Mouse (Mus musculus) adrenal gland (tissue): ENCODE data around the gene Pld2.
"Not testable (repeated sequence)": the region's sequence is repeated elsewhere in the genome, so short reads cannot be mapped to it uniquely, and the experiment has no call there.

Source experiments
- intact Hi-C: fragments of 180-260 bp; cut with DNase I; formaldehyde crosslinking; loops from one replicate; pipeline ENCODE4 v1.15.1; 2025
- long read RNA-seq, 2 experiments: library from polyadenylated mRNA; unstranded; transcript quantifications; one replicate each; pipeline ENCODE4 v2.0.0; 2020; ENCODE audit warnings: borderline replicate concordance in 1 of 2; ENCODE audit not compliant: insufficient replicate concordance in 1 of 2

Pld2 gene
- long read RNA-seq, experiment 1, partial matches to known transcripts = 1 of 2 reads
- long read RNA-seq, experiment 1, other reads (novel, unspliced or antisense) = 0 of 2 reads
- long read RNA-seq, experiment 2, partial matches to known transcripts = 1 of 3 reads
- long read RNA-seq, experiment 2, other reads (novel, unspliced or antisense) = 2 of 3 reads

DNA sequence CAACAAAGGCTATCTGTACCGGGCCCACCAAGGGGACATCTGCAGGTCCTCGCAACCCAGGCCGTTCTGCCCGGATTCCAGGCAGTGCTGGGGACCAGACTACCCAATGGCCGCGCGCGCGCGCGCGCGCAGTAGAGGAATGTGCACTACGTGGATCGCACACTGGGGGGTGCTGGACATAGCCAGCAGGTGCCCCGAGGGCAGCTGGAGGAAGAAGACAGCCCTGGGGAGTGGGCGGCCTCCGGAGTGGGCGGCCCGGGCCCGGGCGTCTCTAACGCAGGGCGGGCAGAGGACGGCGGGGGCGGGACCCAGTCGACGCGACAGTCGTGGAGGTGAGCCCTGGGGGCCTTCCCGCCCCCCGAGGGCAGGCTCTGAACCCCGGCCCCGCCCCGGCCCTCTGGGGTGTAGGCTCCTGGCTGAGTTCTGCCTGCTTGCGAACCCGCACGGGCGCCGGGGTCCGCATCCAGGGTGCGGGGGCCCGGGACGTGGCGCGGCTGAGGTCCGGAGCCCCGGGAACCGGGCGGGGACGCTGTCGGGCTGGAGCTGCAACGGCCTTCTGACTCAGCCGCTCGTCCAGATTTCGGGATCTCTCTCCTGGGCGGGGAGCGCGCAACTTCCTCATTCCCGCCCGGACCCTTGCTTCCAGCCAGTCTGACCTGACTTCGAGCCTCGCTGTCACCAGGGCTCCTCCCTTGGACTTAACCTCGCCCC lies at the start of gene Pld2:
TSS of gene Pld2 (plus strand) at position 188 of the 711 bp plus-strand sequence.
- intact Hi-C loops = no loop called here

DNA sequence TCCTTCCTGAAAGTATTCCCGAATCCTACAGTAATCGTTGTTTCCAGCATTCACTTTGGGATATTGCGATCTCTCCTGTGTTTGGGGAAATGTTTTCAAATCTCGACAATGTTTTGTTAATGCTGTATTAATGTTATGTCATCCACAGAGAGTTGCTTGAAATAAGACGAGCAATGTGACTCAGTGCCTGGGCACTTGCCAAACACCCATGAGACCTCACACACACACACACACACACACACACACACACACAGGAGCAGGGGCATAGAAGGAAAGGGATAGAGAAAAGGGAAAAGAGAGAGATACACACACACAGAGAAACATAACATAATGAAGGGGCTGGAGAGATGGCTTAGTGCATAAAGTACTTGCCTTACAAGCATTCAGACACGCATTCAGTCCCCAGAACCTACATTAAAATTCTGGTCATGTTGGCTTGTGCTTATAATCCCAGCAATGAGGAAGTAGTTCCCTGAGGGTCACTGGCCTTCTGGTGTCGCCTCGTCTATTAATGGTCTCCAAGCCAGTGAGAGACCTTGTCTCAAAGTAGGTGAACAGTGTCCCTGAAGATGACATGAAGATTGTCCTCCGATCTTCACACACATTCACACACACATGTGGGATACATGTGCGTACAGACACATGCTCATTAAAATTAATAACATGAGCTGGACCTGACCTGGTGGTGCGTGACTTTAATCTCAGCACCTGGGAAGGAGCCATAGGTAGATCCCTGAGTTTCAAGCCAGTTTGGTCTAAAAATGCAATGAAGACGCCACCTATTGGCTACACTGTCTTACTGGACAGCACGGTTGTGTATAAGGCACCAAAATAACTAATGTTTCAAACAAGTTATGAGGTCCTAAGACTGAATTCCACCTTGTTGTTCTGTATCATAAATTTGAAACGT lies 40.0 kb upstream of the Pld2 start:
- intact Hi-C loops = no loop called here

DNA sequence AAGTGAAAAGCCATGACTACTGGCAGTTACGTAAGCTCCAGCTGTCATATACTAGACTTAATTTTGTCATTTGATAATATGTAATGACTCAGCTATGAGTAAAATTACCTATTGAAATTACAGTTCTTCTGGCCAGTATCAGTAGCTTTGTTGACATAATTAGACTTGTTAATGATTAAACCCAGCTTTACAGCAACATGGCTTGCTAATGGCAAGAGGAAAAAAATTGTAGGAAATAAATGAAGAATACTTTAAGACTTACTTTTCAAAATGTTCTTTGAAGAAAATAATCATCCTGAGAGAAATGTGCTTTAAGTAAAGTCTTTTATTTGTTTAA lies 39.4 kb upstream of the Pld2 start:
- intact Hi-C loops = no loop called here

DNA sequence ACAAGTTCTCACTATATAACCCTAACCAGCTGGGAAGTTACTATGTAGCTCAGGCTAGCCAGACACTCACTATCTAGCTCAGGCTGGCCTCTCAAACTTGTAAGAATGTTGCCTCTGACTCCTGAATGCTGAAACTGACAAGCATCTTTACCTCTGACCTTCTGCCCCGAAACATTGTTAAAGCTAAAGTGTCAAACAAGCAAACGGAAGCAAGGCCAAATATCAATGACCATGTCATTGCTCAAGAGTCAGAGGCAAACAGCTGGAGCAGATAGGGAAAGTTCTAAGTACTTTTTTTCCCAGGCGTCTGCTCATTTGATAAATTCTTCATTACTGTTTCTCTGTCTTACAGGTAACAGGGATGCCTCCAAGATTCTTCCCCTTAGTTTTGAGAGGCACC lies 37.8 kb upstream of the Pld2 start:
- intact Hi-C loops = loop anchor here (2.0 kb wide), 1 partner anchor 49 kb away; no protein-coding TSS in a partner anchor

DNA sequence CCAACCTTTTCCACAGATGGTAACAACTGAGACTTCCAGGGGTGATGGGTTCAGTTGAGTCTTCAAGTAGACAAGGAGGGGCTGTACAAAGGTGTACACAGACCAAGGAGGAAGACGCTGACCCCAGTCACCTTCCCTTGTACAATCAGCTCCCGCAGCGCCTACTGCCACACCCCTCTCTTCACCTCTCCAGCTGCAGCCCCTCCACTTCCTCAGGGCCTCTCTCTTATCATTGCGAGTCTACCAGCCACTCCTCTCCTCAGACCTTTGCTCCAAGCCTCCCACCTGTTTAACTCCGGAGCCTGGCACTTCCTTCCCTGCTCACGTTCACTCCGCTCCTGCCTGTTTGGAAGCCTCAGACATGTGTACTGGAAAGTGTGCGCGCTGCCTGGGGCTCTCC lies 34.9 kb upstream of the Pld2 start, which contains the start of gene Tm4sf5:
TSS of gene Tm4sf5 (plus strand) at position 275 of the 400 bp plus-strand sequence.
- intact Hi-C loops = loop anchor here (5.0 kb wide), 2 partner anchors 73 to 93 kb away; partner anchors contain the start of genes Arrb2 and Pelp1

DNA sequence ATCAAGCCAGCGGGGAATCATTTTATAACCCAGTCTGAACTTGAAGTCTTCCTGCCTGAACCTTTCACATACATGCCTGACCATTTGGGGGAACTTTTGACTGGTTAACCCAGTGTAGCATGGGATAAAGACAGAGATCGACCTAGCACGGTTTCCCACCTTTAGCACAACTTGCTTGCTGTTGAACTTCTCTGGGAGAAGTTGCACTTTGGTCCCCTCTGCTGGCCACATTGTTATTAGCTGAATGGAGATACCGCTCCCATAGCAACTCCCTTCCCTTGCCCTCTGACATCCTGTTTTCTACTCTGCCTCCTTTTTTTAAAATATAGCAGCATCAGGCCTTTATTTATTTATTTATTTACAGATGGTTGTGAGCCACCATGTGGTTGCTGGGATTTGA lies 33.5 kb upstream of the Pld2 start:
- intact Hi-C loops = loop anchor here (5.0 kb wide), 2 partner anchors 74 to 94 kb away; partner anchors contain the start of genes Arrb2 and Pelp1

DNA sequence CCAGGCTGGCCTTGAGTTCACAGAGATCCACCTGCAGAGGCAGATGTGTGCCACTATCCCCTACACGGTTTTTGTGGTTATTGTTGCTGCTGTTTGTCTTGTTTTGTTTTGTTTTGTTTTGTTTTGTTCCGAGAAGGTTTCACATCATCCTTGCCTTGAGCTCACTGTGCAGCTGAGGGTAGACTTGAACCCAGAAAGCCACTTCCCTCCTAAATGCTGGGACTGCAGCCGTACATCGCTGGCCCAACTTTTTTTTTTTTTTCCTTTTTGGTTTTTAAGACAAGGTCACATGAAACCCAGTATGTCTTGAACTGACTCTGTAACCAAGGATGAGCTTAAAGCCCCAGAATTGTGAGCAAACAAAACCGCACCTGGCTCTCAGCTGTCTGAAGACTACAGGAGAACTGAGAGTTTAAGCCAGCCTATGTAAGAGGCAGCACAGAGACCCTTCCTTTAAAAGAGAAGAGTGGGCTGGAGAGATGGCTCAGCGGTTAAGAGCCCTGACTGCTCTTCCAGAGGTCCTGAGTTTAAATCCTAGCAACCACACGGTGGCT lies 32.8 kb upstream of the Pld2 start:
- intact Hi-C loops = loop anchor here (5.0 kb wide), 2 partner anchors 75 to 95 kb away; partner anchors contain the start of genes Arrb2 and Pelp1

DNA sequence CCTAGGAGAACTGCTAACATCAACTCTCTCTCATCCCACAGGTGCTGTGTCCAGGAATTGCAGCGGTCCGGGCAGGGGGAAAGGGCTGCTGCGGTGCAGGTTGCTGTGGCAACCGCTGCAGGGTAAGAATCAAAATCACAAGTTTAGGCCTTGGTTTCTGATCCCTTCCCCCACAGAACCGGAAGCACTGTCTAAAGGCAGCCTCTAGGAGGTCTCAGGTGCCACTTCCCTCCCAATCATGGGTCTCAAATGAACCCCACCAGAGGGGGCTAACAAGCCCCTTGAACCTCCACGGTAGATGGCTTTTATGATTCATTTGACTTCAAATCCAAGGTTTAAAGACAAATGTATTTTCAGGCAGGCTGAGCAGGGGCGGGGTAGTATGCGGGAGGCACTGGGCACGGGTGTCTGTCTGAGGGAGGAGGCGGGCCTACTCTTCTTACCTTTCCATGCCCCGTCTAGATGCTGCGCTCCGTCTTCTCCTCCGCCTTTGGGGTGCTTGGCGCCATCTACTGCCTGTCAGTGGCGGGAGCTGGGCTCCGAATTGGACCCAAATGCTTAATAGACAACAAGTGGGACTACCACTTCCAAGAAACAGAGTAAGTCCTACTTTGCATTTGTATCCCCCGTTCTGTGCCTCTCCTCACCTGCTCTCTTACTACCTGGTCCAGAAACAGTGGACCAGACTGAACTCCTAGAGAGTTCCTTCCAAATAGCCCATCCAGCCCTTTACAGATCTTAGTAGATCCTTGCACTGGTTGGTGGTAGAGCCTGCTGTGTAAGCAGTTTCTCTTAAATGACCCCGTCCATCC lies 29.9 kb upstream of the Pld2 start:
- intact Hi-C loops = loop anchor here (5.0 kb wide), 2 partner anchors 78 to 98 kb away; partner anchors contain the start of genes Arrb2 and Pelp1

DNA sequence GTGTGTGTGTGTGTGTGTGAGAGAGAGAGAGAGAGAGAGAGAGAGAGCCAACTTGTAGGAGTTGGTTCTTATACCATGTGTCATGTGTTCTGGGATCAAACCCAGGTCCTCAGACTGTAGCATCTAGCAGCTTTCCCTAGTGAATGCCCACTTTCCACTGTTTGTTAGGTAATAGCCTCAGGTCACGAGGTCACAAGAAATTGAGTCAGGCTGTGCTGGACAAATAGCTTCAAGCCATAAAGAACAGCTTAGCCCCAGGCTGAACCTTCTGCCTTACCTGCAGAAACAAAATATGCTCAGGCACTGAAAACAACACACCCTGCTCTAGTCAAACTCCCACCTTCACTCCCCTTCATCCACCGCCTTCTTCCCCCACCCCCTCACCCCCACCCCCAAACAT lies 28.6 kb upstream of the Pld2 start:
- intact Hi-C loops = no loop called here

DNA sequence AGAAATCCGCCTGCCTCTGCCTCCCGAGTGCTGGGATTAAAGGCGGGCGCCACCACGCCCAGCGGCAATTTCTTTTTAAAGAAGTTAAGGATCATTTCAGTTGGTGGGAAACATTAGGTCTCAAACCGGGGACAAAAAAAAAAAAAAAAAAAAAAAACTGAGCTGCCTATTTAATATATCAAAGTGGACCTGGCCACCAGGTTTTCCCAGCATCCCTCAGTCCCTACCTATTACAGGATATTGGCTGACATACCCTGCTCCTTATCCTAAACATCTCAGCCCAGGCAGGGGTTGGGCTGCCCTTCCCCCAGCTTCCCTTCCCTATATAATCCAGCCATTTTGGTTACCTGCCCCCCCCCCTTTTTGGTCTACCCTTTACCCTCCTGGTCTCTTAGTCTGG lies 28.0 kb upstream of the Pld2 start:
- intact Hi-C loops = no loop called here

DNA sequence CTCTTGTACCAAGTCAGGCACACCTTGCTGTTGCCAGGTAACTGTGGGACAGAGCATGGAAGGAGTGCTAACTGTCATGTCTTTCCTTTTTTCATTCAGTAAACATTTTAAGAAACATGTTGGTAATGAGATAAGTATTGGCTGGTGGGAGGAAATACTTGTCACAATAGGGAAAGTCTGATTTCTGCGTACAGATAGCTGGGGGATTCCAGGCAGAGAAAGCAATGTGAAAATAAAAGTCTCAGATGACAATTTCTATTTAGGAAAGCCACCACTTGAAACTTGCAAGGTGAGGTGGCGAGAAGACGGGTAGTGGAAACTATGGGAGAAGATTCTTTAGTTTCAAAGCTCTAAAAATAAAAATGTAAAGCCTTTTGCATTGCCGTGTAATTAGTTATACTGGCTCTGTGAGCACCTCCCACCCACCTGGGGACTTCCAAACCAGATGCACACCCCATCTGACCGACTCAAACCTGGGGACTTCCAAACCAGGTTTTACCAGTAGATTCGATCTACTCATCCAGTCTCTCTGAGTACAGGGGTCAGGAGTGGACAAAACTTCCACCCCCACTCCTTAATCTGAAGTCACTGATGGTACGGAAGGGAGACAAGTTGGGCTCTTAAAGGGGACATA lies 27.0 kb upstream of the Pld2 start:
- intact Hi-C loops = no loop called here

DNA sequence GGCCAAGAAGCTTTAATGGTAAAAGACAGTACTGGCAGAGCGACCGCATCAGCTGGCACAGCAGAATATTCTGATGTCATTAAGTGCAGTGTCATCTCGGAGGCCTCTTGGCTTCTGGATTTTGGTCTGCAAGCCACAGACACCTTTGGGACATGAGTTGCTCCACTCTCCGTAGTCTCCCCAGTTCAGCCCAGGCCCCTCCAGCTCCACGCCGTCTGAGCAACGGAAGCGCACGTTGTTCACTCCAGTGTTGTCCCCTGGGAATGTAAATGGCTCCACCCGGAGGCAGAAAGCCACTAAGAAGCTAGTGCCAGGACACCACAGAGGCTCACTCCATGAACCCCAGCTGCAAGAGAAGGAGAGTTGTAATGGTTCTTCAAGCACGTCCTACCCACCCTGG lies 26.3 kb upstream of the Pld2 start:
- intact Hi-C loops = no loop called here

DNA sequence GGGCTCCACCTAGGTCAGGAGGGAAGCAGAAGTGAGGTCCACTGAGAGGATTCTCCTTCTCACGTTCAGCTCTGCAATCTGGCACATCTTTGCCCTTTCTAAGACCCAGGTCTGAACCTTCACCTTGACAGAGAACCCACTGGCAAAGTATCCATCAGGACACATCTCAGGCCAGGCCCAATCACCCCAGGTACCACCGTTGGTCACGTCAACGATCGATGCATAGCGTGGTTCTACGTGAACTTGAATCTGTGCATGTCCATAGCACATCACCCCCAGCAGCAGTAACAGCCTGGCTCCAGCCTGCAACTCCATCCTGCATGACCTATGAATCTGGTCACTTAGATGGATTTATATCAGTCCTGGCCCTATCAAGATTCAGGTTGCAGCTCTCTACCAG lies 25.6 kb upstream of the Pld2 start, which contains the start of gene Vmo1:
TSS of gene Vmo1 (minus strand) at position 329 of the 400 bp plus-strand sequence.
- intact Hi-C loops = no loop called here

DNA sequence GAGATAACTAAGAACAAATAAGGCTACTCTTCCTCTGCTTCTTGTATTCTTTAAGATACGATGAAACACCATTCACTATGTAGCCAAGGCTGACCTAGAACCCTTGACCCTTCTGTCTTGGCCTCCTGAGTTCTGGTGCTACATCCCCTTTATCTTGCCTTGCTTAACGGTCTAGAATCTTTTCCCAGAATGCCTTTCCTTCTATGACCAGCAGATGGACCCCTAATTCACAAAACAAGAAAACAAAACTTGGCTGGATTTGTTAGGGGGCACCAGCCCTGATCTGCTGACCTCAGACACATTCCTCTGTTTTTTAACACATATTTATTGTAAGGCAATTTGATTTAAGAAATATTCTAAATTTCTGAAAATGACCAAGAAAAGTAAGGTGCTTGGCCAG lies 23.5 kb upstream of the Pld2 start:
- intact Hi-C loops = loop anchor here (2.0 to 5.0 kb wide), 3 partner anchors 88 to 241 kb away; no protein-coding TSS in a partner anchor

DNA sequence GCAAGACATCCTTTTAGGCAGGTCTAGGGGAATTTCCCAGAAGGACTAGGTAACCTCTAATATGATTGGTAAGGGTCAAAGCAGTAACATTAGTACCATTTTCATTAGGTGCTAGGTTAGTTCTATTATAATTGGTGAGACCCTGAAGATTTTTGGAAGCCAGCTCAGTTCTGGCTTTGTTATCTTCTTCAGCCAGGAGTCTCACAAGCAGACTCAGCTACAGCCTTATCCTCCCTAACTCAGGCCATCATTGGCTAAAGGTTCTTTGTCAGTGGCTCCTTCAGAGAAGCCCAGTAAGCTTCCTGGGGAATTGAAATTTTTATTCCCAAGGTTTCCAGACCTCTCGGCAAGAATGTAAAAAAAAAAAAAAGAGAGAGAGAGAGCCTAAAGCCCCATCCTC lies 21.4 kb upstream of the Pld2 start:
- intact Hi-C loops = loop anchor here (5.0 kb wide), 2 partner anchors 104 to 239 kb away; no protein-coding TSS in a partner anchor

DNA sequence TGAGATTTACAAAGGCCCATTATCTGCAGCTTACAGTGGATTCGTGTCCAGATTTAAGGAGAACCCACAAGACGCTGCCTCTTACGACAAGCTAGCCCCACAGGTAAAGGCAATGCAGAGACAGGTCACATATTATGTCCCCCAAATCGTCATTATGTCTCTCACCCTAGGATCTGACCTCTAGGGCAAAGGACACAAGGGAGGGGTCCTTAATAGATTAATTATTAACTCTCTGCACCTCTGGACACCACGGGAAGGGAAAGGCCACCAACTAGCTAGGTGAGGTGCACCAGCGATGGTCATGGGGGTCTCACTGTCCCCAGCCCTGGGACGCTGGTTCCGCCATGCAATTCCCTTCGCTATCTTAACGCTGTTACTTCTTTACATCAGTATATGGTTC lies 20.9 kb upstream of the Pld2 start, which contains the start of gene Gltpd2:
TSS of gene Gltpd2 (plus strand) at position 274 of the 400 bp plus-strand sequence.
- intact Hi-C loops = loop anchor here (5.0 kb wide), 2 partner anchors 103 to 238 kb away; no protein-coding TSS in a partner anchor

DNA sequence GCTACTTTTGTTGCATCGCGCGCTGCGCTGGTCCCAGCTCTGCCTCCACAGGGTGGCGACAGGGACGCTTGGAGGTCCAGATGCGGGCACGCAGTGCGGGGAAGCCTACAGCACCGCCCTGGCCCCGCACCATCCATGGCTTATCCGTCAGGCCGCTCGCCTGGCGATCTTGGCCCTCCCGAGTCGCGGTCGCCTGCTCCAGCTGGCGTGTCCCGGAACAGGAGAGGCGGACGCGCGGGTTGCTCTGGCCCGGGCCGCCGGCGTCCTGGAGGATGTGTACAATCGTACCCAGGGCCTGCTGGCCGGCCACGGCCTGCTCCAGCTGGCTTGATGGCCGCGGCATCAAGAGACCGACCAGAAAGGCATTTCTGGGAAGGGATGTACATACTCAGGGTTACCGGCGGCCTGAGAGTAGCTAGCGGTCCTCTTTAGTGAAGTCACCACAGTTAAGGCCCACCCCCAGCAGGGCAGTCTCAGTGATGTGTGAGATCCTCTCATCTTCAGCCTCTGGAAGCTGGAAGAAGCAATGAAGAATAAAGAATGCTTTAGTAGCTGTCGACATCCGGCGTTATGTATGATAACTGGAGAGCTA lies 19.6 kb upstream of the Pld2 start:
- intact Hi-C loops = no loop called here

DNA sequence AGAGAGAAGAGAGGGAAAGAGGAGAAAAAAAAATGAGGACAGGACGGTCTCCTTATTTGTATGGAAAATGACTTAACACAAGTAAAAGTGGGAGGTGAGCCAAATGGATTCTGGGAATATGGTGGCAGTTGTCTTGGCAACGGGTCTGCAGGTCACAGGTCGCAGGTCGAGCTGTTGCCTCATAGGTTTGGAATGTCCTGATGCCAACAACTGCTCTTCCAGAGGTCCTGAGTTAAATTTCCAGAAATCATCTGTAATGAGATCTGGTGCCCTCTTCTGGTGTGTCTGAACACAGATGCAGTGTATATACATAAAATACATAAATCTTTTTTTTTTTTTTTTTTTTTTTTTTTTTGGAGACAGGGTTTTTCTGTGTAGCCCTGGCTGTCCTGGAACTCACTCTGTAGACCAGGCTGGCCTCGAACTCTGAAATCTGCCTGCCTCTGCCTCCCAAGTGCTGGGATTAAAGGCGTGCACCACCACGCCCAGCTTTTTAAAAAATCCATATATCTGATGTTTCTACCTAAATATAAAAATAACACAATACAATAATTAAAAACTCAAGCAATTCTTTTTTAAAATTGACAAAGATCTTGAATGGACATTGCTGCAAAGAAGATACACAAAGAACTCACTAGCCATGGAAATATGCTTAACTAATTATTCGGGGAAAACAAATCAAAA lies 16.4 kb upstream of the Pld2 start:
- intact Hi-C loops = not testable (repeated sequence)

DNA sequence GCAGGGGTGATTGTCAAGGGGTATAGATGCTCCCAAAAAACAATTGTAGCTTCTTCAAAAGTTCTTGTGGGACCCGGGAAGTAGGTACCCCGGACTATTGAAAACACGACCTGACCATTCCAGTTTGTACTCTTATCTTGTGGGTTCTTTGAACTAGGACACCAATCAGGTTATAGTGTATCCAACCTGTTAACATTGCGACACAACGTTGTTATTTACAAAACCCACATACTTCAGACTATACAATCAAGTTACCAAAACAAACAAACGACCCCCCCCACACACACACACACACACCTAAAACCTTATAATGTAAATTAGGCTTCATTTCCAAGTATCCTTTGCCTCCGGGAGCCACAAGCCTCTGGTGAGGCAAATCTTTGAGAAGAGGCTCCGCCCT lies 15.1 kb upstream of the Pld2 start:
- intact Hi-C loops = no loop called here
